Mouse (Mus musculus): Measurements from ENCODE around the gene Marcks.

GRCm38 (mm10) chr10:37140166-37140735 is 1.5 kb upstream of the Marcks start:
- TF ChIP-seq CTCF (IDR thresholded peaks at IDR 0.05; ENCODE audit: control insufficient read depth, insufficient read depth, insufficient replicate concordance, low read depth, low read length) (no peak), POLR2A (IDR thresholded peaks at IDR 0.05; ENCODE audit: control insufficient read depth, low read depth, low read length) (0 out of 2 replicates have a peak, but pooled peaks have one; percentile 35)

Data from testis, adult 2 months (tissue).